Mouse (Mus musculus) forebrain, embryonic 16.5 days (tissue): ENCODE data around the gene Cd24a. TPM values are rescaled to one million over a fixed set of nuclear protein-coding genes. Genes with fewer than 3 reads are reported as not detected.

Source experiments
- ATAC-seq: fragments of 200-750 bp; cut with Nextera tagmentation; 2 replicates; pipeline ENCODE4 v1.8.0; 2017; ENCODE audit warnings: mild to moderate bottlenecking, moderate library complexity
- H3K27ac ChIP-seq: fragments of 300-500 bp; sonication (generic); 2 replicates; pipeline ENCODE4 v1.5.1; 2014; ENCODE audit warnings: low read length, control low read depth
- H3K27me3 ChIP-seq: fragments of 300-500 bp; sonication (generic); replicated peaks from 2 replicates; pipeline ENCODE4 v1.6.1; 2014; ENCODE audit warnings: low read length; ENCODE audit not compliant: control insufficient read depth, insufficient read depth
- H3K36me3 ChIP-seq: fragments of 300-500 bp; sonication (generic); 2 replicates; pipeline ENCODE4 v1.6.1; 2014; ENCODE audit not compliant: control insufficient read depth, insufficient read depth
- H3K4me1 ChIP-seq: fragments of 300-500 bp; sonication (generic); replicated peaks from 2 replicates; pipeline ENCODE4 v1.6.1; 2014; ENCODE audit warnings: low read length; ENCODE audit not compliant: control insufficient read depth, insufficient read depth
- H3K4me2 ChIP-seq: fragments of 300-500 bp; sonication (generic); 2 replicates; pipeline ENCODE4 v1.6.1; 2014; ENCODE audit warnings: mild to moderate bottlenecking, low read length, control low read depth
- H3K4me3 ChIP-seq: fragments of 300-500 bp; sonication (generic); replicated peaks from 2 replicates; pipeline ENCODE4 v1.5.1; 2014; ENCODE audit warnings: mild to moderate bottlenecking, low read length, control low read depth
- H3K9ac ChIP-seq: fragments of 300-500 bp; sonication (generic); replicated peaks from 2 replicates; pipeline ENCODE4 v1.6.1; 2014; ENCODE audit warnings: low read depth, low read length, control low read depth
- H3K9me3 ChIP-seq: fragments of 300-500 bp; sonication (generic); 2 replicates; pipeline ENCODE4 v1.6.1; 2016; ENCODE audit warnings: low read length; ENCODE audit not compliant: control insufficient read depth
- WGBS: fragments of 180-500 bp; shearing (Covaris S2); extraction: QIAGEN DNeasy Blood & Tissue Kit; methylation state at CpG from one replicate; pipeline ENCODE4 v1.1.7; 2014; 5-methylcytosine and 5-hydroxymethylcytosine counted together
- polyA plus RNA-seq: library from polyadenylated mRNA; unstranded; fragments of >200 nt; fragmentation: Nextera tagmentation; extraction: Ambion mirVana; gene quantifications from 2 replicates; pipeline ENCODE4 v1.2.1, GENCODE M21; 2015

Cd24a gene
- 918 and 1,051 TPM in 2 replicates for polyA plus RNA-seq

GRCm38 (mm10) chr10:43577997-43578331, at the start of gene Cd24a:
Cd24a (plus strand) TSS chr10:43578284.
- Histone ChIP-seq H3K27ac (peak within 1 kb of the TSS; percentile 99), H3K4me2 (peak within 1 kb of the TSS; percentile 79), H3K36me3 (peaks cover 3% of the 10 kb centered on the region; the same call in 1 of the 2 replicates), H3K9me3 (no peaks in the 10 kb centered on the region), H3K4me3 (peak within 1 kb of the TSS; percentile 89), H3K9ac (peak within 1 kb of the TSS; percentile 99), H3K4me1 (peaks cover 12% of the 10 kb centered on the region), H3K27me3 (no peaks in the 10 kb centered on the region)
- 1% methylated on average over 6 of the region's 6 CpGs for WGBS
- no peak for ATAC-seq

GRCm38 (mm10) chr10:43534382-43534781, 43.7 kb upstream of the Cd24a start:
- Histone ChIP-seq H3K27me3 (no peaks in the 10 kb centered on the region), H3K9me3 (no peaks in the 10 kb centered on the region), H3K4me1 (peaks cover under 1% of the 10 kb centered on the region; the same call in 1 of the 2 replicates), H3K4me3 (no peak overlapping the region), H3K27ac (no peak overlapping the region), H3K9ac (no peak overlapping the region), H3K36me3 (peaks cover 17% of the 10 kb centered on the region), H3K4me2 (no peak overlapping the region)
- WGBS, result 77% methylated on average over 1 of the region's 1 CpGs
- ATAC-seq, result no peak

- Histone ChIP-seq H3K9me3 (no peaks in the 10 kb centered on the region), H3K36me3 (peaks cover 1% of the 10 kb centered on the region; the same call in 1 of the 2 replicates), H3K27me3 (no peaks in the 10 kb centered on the region), H3K4me1 (peaks cover 13% of the 10 kb centered on the region), H3K4me2 (no peak overlapping the region), H3K27ac (no peak overlapping the region), H3K4me3 (no peak overlapping the region), H3K9ac (no peak overlapping the region)
- WGBS, result 91% methylated on average over 7 of the region's 7 CpGs
- no peak for ATAC-seq
Observed at GRCm38 (mm10) chr10:43537652-43538051, 40.4 kb upstream of the Cd24a start.

GRCm38 (mm10) chr10:43538831-43539230, 39.3 kb upstream of the Cd24a start:
- no peaks in the 10 kb centered on the region for H3K27me3 ChIP-seq

GRCm38 (mm10) chr10:43539746-43540310, 38.3 kb upstream of the Cd24a start:
- Histone ChIP-seq H3K27me3 (no peaks in the 10 kb centered on the region), H3K9ac (peak overlapping the region; percentile 88), H3K4me1 (peaks cover 15% of the 10 kb centered on the region), H3K36me3 (no peaks in the 10 kb centered on the region), H3K4me3 (peak overlapping the region; percentile 87), H3K27ac (no peak overlapping the region), H3K9me3 (no peaks in the 10 kb centered on the region), H3K4me2 (peak overlapping the region; percentile 78)
- 18% methylated on average over 12 of the region's 12 CpGs for WGBS
- no peak for ATAC-seq

More at GRCm38 (mm10) chr10:43538831-43539230, 39.3 kb upstream of the Cd24a start:
- H3K27ac ChIP-seq, result no peak overlapping the region
- 86% methylated on average over 5 of the region's 5 CpGs for WGBS
- no peak for ATAC-seq
- no peaks in the 10 kb centered on the region for H3K36me3 ChIP-seq
- H3K4me1 ChIP-seq, result peaks cover 13% of the 10 kb centered on the region
- H3K4me2 ChIP-seq, result no peak overlapping the region
- H3K4me3 ChIP-seq, result no peak overlapping the region
- H3K9ac ChIP-seq, result no peak overlapping the region
- H3K9me3 ChIP-seq, result no peaks in the 10 kb centered on the region

- peak within 1 kb of the TSS; percentile 88 for H3K9ac ChIP-seq
- peak within 1 kb of the TSS; percentile 78 for H3K4me2 ChIP-seq
- no peaks in the 10 kb centered on the region for H3K36me3 ChIP-seq
- H3K9me3 ChIP-seq, result no peaks in the 10 kb centered on the region
- peaks cover 15% of the 10 kb centered on the region for H3K4me1 ChIP-seq
- under 1% methylated on average over 56 of the region's 56 CpGs for WGBS
- H3K27ac ChIP-seq, result 0 out of 2 replicates have a peak within 1 kb of the TSS, but pooled peaks have one; percentile 32
- H3K27me3 ChIP-seq, result no peaks in the 10 kb centered on the region
- peak; percentile 98 for ATAC-seq
- H3K4me3 ChIP-seq, result peak within 1 kb of the TSS; percentile 87
Observed at GRCm38 (mm10) chr10:43540442-43541152, 37.5 kb upstream of the Cd24a start, which contains the start of gene 1700021F05Rik. 1700021F05Rik (minus strand) TSS chr10:43540994.

- Histone ChIP-seq H3K9me3 (no peaks in the 10 kb centered on the region), H3K4me1 (peaks cover 15% of the 10 kb centered on the region), H3K4me2 (peak overlapping the region; percentile 35), H3K4me3 (peak overlapping the region; percentile 87), H3K27me3 (no peaks in the 10 kb centered on the region), H3K9ac (no peak overlapping the region), H3K27ac (no peak overlapping the region), H3K36me3 (no peaks in the 10 kb centered on the region)
- 47% methylated on average over 8 of the region's 8 CpGs for WGBS
- peak; percentile 21 for ATAC-seq
Observed at GRCm38 (mm10) chr10:43541153-43541544, 36.9 kb upstream of the Cd24a start.

- Histone ChIP-seq H3K9ac (no peak overlapping the region), H3K27me3 (no peaks in the 10 kb centered on the region), H3K27ac (no peak overlapping the region), H3K4me1 (no peaks in the 10 kb centered on the region), H3K4me3 (no peak overlapping the region), H3K4me2 (no peak overlapping the region), H3K36me3 (no peaks in the 10 kb centered on the region), H3K9me3 (peaks cover 5% of the 10 kb centered on the region)
- 52% methylated on average over 5 of the region's 5 CpGs for WGBS
- no peak for ATAC-seq
Observed at GRCm38 (mm10) chr10:43549411-43549810, 28.7 kb upstream of the Cd24a start.

GRCm38 (mm10) chr10:43550923-43551322, 27.2 kb upstream of the Cd24a start:
- Histone ChIP-seq H3K4me2 (no peak overlapping the region), H3K27me3 (no peaks in the 10 kb centered on the region), H3K4me3 (no peak overlapping the region), H3K27ac (no peak overlapping the region), H3K36me3 (no peaks in the 10 kb centered on the region), H3K9ac (no peak overlapping the region), H3K4me1 (no peaks in the 10 kb centered on the region), H3K9me3 (peaks cover 5% of the 10 kb centered on the region)
- ATAC-seq, result no peak
- WGBS, result 38% methylated on average over 3 of the region's 3 CpGs
